Mouse (Mus musculus): Measurements from ENCODE around the gene Ins1. TPM values are rescaled to one million over a fixed set of nuclear protein-coding genes. Genes with fewer than 3 reads are reported as not detected.

Ins1 gene
- polyA plus RNA-seq (2015; fragmentation: Nextera tagmentation; extraction: Ambion mirVana), result not detected in 2 replicates

GRCm38 (mm10) chr19:52263997-52264396 is at the start of gene Ins1:
TSS of gene Ins1 (plus strand) at chr19:52264297.
- no peaks in the 10 kb centered on the region for H3K4me1 ChIP-seq (replicated peaks; ENCODE audit: control insufficient read depth, insufficient read depth, low read length)
- H3K9ac ChIP-seq (replicated peaks; ENCODE audit: low read depth, low read length), result no peak within 1 kb of the TSS
- H3K27me3 ChIP-seq (replicated peaks; ENCODE audit: control insufficient read depth, insufficient read depth, low read length), result no peaks in the 10 kb centered on the region
- H3K9me3 ChIP-seq (ENCODE audit: control insufficient read depth, low read length), result no peaks in the 10 kb centered on the region
- ATAC-seq, result no peak
- no peak within 1 kb of the TSS for H3K27ac ChIP-seq (ENCODE audit: low read length)
- H3K36me3 ChIP-seq (ENCODE audit: control insufficient read depth, insufficient read depth), result no peaks in the 10 kb centered on the region
- no peak within 1 kb of the TSS for H3K4me3 ChIP-seq (replicated peaks; ENCODE audit: low read length)
- no peak within 1 kb of the TSS for H3K4me2 ChIP-seq (ENCODE audit: low read length)

All from forebrain, embryonic 16.5 days (tissue).